Mouse (Mus musculus) Patski (cell line): ENCODE data around the gene Fam172a. TPM values are rescaled to one million over a fixed set of nuclear protein-coding genes. Genes with fewer than 3 reads are reported as not detected.

Experiments used
- ATAC-seq: fragments of 100-300 bp; one replicate; pipeline ENCODE4 v1.8.0; 2021
- CTCF ChIA-PET: fragments of 350-600 bp; sonication (Branson Sonifier 250); formaldehyde crosslinking; loops from one replicate; lab custom pipeline; 2022; ENCODE audit warnings: inconsistent platforms; lab: Charles Lee
- POLR2A ChIA-PET: fragments of 350-600 bp; sonication (Branson Sonifier 250); formaldehyde crosslinking; loops from one replicate; lab custom pipeline; 2022; ENCODE audit warnings: antibody characterized with exemption, inconsistent platforms; lab: Charles Lee
- DNase-seq: peaks from one replicate; pipeline ENCODE4 v3.0.0-alpha.2; 2011; ENCODE audit warnings: low read depth, low spot score
- H3K27me3 ChIP-seq: fragments of 371-371 bp; one replicate; pipeline ENCODE4 v1.5.1; 2021
- CTCF ChIP-seq: fragments of 100-300 bp; IDR thresholded peaks from one replicate; pipeline ENCODE4 v1.5.1; 2021
- in situ Hi-C: fragments of 300-500 bp; cut with MboI; formaldehyde crosslinking; loops from 3 replicates; pipeline ENCODE4 v1.11.1; 2018; ENCODE audit warnings: low pct_unique_long_range_greater_than_20kb, mixed read lengths
- polyA plus RNA-seq: library from polyadenylated mRNA; unstranded; gene quantifications from one replicate; pipeline ENCODE4 v1.2.3, GENCODE M21; 2021

Fam172a gene
- polyA plus RNA-seq, 1 experiment from 2014 or later = 18.5 TPM

- ATAC-seq (no peak), DNase-seq (no peak)
- TF ChIP-seq CTCF = no peak
- in situ Hi-C loops = loop anchor here (10.0 to 25.0 kb wide), 2 partner anchors 298 to 1340 kb away; no protein-coding TSS in a partner anchor
- CTCF ChIA-PET = interaction anchor here (1.9 kb wide), 1 partner anchor 9 kb away, joined by 5 read pairs; no protein-coding TSS in a partner anchor
- H3K27me3 ChIP-seq = peaks cover 11% of the 10 kb centered on the region
- POLR2A ChIA-PET = interaction anchor here (1.0 kb wide), 1 partner anchor 12 kb away, joined by 3 read pairs; no protein-coding TSS in a partner anchor
Observed at GRCm38 (mm10) chr13:78184786-78185466, 483.1 kb downstream of the Fam172a start.

- POLR2A ChIA-PET = no interaction called here
- CTCF ChIA-PET = interaction anchor here (0.9 to 1.9 kb wide), 3 partner anchors 10 to 18 kb away, joined by 3 to 5 read pairs (median 3); no protein-coding TSS in a partner anchor
- peaks cover 4% of the 10 kb centered on the region for H3K27me3 ChIP-seq
- in situ Hi-C loops = loop anchor here (10.0 to 25.0 kb wide), 2 partner anchors 299 to 1342 kb away; no protein-coding TSS in a partner anchor
- DNase-seq (no peak), ATAC-seq (no peak)
- TF ChIP-seq CTCF = no peak
Observed at GRCm38 (mm10) chr13:78186340-78186946, 484.6 kb downstream of the Fam172a start.

GRCm38 (mm10) chr13:78187833-78188232, 486.0 kb downstream of the Fam172a start:
- POLR2A ChIA-PET = no interaction called here

GRCm38 (mm10) chr13:78189586-78189985, 487.8 kb downstream of the Fam172a start:
- H3K27me3 ChIP-seq = no peaks in the 10 kb centered on the region
- no peak for ATAC-seq
- DNase-seq = no peak
- TF ChIP-seq CTCF = no peak
- in situ Hi-C loops = loop anchor here (10.0 to 25.0 kb wide), 2 partner anchors 302 to 1345 kb away; no protein-coding TSS in a partner anchor
- ChIA-PET POLR2A (no interaction called here), CTCF (no interaction called here)

More at GRCm38 (mm10) chr13:78187833-78188232, 486.0 kb downstream of the Fam172a start:
- CTCF ChIA-PET = interaction anchor here (0.6 kb wide), 1 partner anchor 205 kb away, joined by 3 read pairs; no protein-coding TSS in a partner anchor
- DNase-seq = no peak
- no peak for TF ChIP-seq CTCF
- H3K27me3 ChIP-seq = no peaks in the 10 kb centered on the region
- ATAC-seq = no peak
- in situ Hi-C loops = loop anchor here (10.0 to 25.0 kb wide), 2 partner anchors 301 to 1343 kb away; no protein-coding TSS in a partner anchor

- no peaks in the 10 kb centered on the region for H3K27me3 ChIP-seq
- TF ChIP-seq CTCF = no peak
- no peak for ATAC-seq
- ChIA-PET POLR2A (no interaction called here), CTCF (interaction anchor here (0.8 kb wide), 1 partner anchor 25 kb away, joined by 3 read pairs; no protein-coding TSS in a partner anchor)
- in situ Hi-C loops = loop anchor here (25.0 kb wide), 1 partner anchor 306 kb away; no protein-coding TSS in a partner anchor
- DNase-seq = no peak
Observed at GRCm38 (mm10) chr13:78193211-78193610, 491.4 kb downstream of the Fam172a start.

GRCm38 (mm10) chr13:78194135-78194849, 492.5 kb downstream of the Fam172a start:
- ATAC-seq = no peak
- DNase-seq = no peak
- POLR2A ChIA-PET = no interaction called here
- CTCF ChIA-PET = no interaction called here
- H3K27me3 ChIP-seq = no peaks in the 10 kb centered on the region
- TF ChIP-seq CTCF = no peak
- in situ Hi-C loops = loop anchor here (25.0 kb wide), 1 partner anchor 307 kb away; no protein-coding TSS in a partner anchor

GRCm38 (mm10) chr13:78194850-78195600, 493.2 kb downstream of the Fam172a start:
- CTCF ChIA-PET = no interaction called here
- no peak for TF ChIP-seq CTCF
- in situ Hi-C loops = loop anchor here (25.0 kb wide), 1 partner anchor 308 kb away; no protein-coding TSS in a partner anchor
- no peaks in the 10 kb centered on the region for H3K27me3 ChIP-seq
- ATAC-seq = no peak
- DNase-seq = no peak
- POLR2A ChIA-PET = no interaction called here

GRCm38 (mm10) chr13:78195601-78196115, 493.8 kb downstream of the Fam172a start:
- TF ChIP-seq CTCF = no peak
- H3K27me3 ChIP-seq = no peaks in the 10 kb centered on the region
- ChIA-PET POLR2A (interaction anchor here (0.7 to 1.8 kb wide), 2 partner anchors 10 to 465 kb away, joined by 3 to 4 read pairs; no protein-coding TSS in a partner anchor), CTCF (interaction anchor here (1.5 to 1.6 kb wide), 2 partner anchors 11 to 213 kb away, joined by 3 to 5 read pairs; no protein-coding TSS in a partner anchor)
- no peak for ATAC-seq
- in situ Hi-C loops = loop anchor here (25.0 kb wide), 1 partner anchor 308 kb away; no protein-coding TSS in a partner anchor
- no peak for DNase-seq
